23 mouse cellular contexts compared by ENCODE assay signal in genomic region chr12:36030660-36031363, GRCm38 (mm10). TPM values are rescaled to one million over a fixed set of nuclear protein-coding genes. Genes with fewer than 3 reads are reported as not detected.
DNase-seq lines count a peak whose midpoint lies in the region; ATAC-seq and TF ChIP-seq lines count a peak whose summit lies in the region.
"Had no signal": no experiment of that assay in that cellular context is flagged by ENCODE, and none has a peak within 500 bp of the region (broad histone marks: within the 10 kb centered on the region; RNA-seq: fewer than 3 reads in every experiment).

No protein-coding gene starts in this region.

- no peak overlapping the region for H3K4me2 ChIP-seq in liver, embryonic 16.5 days (ENCODE audit: low read depth, low read length)
- H3K4me2 ChIP-seq: heart, embryonic 12.5 days; kidney, embryonic 15.5 days; midbrain, embryonic 12.5 days; neural tube, embryonic 12.5 days had no signal

- no peaks in the 10 kb centered on the region for H3K36me3 ChIP-seq in liver, embryonic 16.5 days (ENCODE audit: control insufficient read depth, insufficient read depth)
- H3K36me3 ChIP-seq: heart, embryonic 12.5 days; midbrain, embryonic 12.5 days had no signal

- H3K4me3 ChIP-seq in left cerebral cortex, adult 2 months, result no peak overlapping the region
- peak overlapping the region; percentile 35; the same call in 1 of the 2 replicates for H3K4me3 ChIP-seq in brown adipose tissue, adult 24 weeks (ENCODE audit: insufficient read depth, low read depth, low read length)
- no peak overlapping the region for H3K4me3 ChIP-seq in liver, embryonic 16.5 days (ENCODE audit: low read depth, low read length)
- H3K4me3 ChIP-seq: embryonic facial prominence, embryonic 10.5 days; heart, embryonic 12.5 days; kidney, embryonic 15.5 days; midbrain, embryonic 12.5 days; neural tube, embryonic 12.5 days had no signal

- TF ChIP-seq CTCF in left cerebral cortex, adult 2 months (IDR thresholded peaks at IDR 0.05), result no peak

- DNase-seq in left cerebral cortex, adult 2 months (ENCODE audit: extremely low spot score in 1 of 2, low spot score in 2 of 2), result no peak
- no peak for DNase-seq in left cerebral cortex, postnatal 10 days (ENCODE audit: extremely low spot score in 1 of 2, low spot score in 2 of 2)
- peak; percentile 51 for DNase-seq in lung, postnatal 25 days (ENCODE audit: low spot score)
- DNase-seq in kidney, postnatal 36 days, result no peak
- no peak for DNase-seq in left cerebral cortex, postnatal 25 days (ENCODE audit: low spot score in 2 of 2)
- DNase-seq: adrenal gland, adult 8-10 months; cerebellum, postnatal 14 days; thymus, adult 18-20 months had no signal

- H3K27ac ChIP-seq in left cerebral cortex, adult 2 months, result peak overlapping the region; percentile 59
- peak overlapping the region; percentile 66 for H3K27ac ChIP-seq in brown adipose tissue, adult 24 weeks (replicated peaks; ENCODE audit: low read depth, low read length)
- no peak overlapping the region for H3K27ac ChIP-seq in liver, embryonic 16.5 days (ENCODE audit: low read length)
- H3K27ac ChIP-seq: embryonic facial prominence, embryonic 10.5 days; kidney, embryonic 15.5 days; midbrain, embryonic 12.5 days; neural tube, embryonic 12.5 days had no signal

- intact Hi-C loops in left cerebral cortex, adult 2 months (cut with DNase I), result no loop called here
- intact Hi-C loops in left cerebral cortex, postnatal 10 days (cut with DNase I), result no loop called here
- intact Hi-C loops in left cerebral cortex, postnatal 25 days (cut with DNase I), result no loop called here

- no peaks in the 10 kb centered on the region for H3K27me3 ChIP-seq in liver, embryonic 16.5 days (ENCODE audit: control insufficient read depth, insufficient read depth, low read depth, low read length)
- H3K27me3 ChIP-seq: heart, embryonic 12.5 days; kidney, embryonic 15.5 days; midbrain, embryonic 12.5 days; neural tube, embryonic 12.5 days had no signal

- WGBS in liver, embryonic 16.5 days (ENCODE audit: insufficient replicate concordance), result 68% methylated on average over 12 of the region's 12 CpGs

- peaks cover 15% of the 10 kb centered on the region for H3K4me1 ChIP-seq in brown adipose tissue, adult 24 weeks (ENCODE audit: control insufficient read depth, insufficient read depth, insufficient read length, low read length)
- H3K4me1 ChIP-seq in liver, embryonic 16.5 days (ENCODE audit: control insufficient read depth, low read depth, low read length), result peaks cover 4% of the 10 kb centered on the region
- H3K4me1 ChIP-seq: embryonic facial prominence, embryonic 10.5 days; midbrain, embryonic 12.5 days; neural tube, embryonic 12.5 days had no signal

- 0 out of 2 replicates have a peak, but pooled peaks have one; percentile 21 for ATAC-seq in liver, embryonic 16.5 days (ENCODE audit: low read depth)
- ATAC-seq in granulocyte monocyte progenitor cell, adult 5-6 weeks (replicated peaks; ENCODE audit: poor library complexity, severe bottlenecking), result no peak
- ATAC-seq: forebrain, embryonic 16.5 days; inflammation-experienced regulatory T-cells, adult 6 months had no signal

- no peaks in the 10 kb centered on the region for H3K9me3 ChIP-seq in liver, embryonic 16.5 days (replicated peaks; ENCODE audit: control insufficient read depth, low read length)
- H3K9me3 ChIP-seq: embryonic facial prominence, embryonic 10.5 days; heart, embryonic 12.5 days; kidney, embryonic 15.5 days had no signal

- no peak overlapping the region for H3K9ac ChIP-seq in liver, embryonic 16.5 days (ENCODE audit: low read depth, low read length)
- H3K9ac ChIP-seq: heart, embryonic 12.5 days; kidney, embryonic 15.5 days; midbrain, embryonic 12.5 days; neural tube, embryonic 12.5 days had no signal

RNA-seq across cellular contexts. Expression of gene Tspan13, which starts 11.5 kb away (rescaled TPM):
- total RNA-seq in left cerebral cortex, adult 2 months (2021), result 100 to 1,000 TPM; 197 to 200 TPM
- total RNA-seq in left cerebral cortex, postnatal 10 days (2021), result 100 to 1,000 TPM; 209 to 211 TPM
- polyA plus RNA-seq in brown adipose tissue, adult 24 weeks (2012; ENCODE audit: insufficient read depth, insufficient read length, missing spikeins), result 20.6 and 41.0 TPM in 2 replicates
- 16.6 and 16.8 TPM in 2 replicates for polyA plus RNA-seq in liver, embryonic 16.5 days (2015; fragmentation: Nextera tagmentation; extraction: Ambion mirVana)
- total RNA-seq in left cerebral cortex, postnatal 25 days (2021), result 100 to 1,000 TPM; 199 to 216 TPM
- total RNA-seq in granulocyte monocyte progenitor cell, adult 5-6 weeks (2014; fragmentation: Nextera tagmentation), result 14.9 and 18.8 TPM in 2 replicates
- 7.7 and 8.2 TPM in 2 replicates for total RNA-seq in granulocyte monocyte progenitor cell, adult 5-6 weeks (2017)

RNA-seq across cellular contexts. Expression of gene Agr2, which starts 38.1 kb away (rescaled TPM):
- not detected for total RNA-seq in left cerebral cortex, adult 2 months (2021)
- not detected for total RNA-seq in left cerebral cortex, postnatal 10 days (2021)
- not detected in 2 replicates for polyA plus RNA-seq in brown adipose tissue, adult 24 weeks (2012; ENCODE audit: insufficient read depth, insufficient read length, missing spikeins)
- 2.8 TPM in 1 of 2 replicates, not detected in the other for polyA plus RNA-seq in liver, embryonic 16.5 days (2015; fragmentation: Nextera tagmentation; extraction: Ambion mirVana)
- total RNA-seq in left cerebral cortex, postnatal 25 days (2021), result not detected
- not detected in 2 replicates for total RNA-seq in granulocyte monocyte progenitor cell, adult 5-6 weeks (2014; fragmentation: Nextera tagmentation)
- total RNA-seq in granulocyte monocyte progenitor cell, adult 5-6 weeks (2017), result not detected in 2 replicates
- total RNA-seq: adrenal gland, adult 8-10 months; ES-E14; gastrocnemius, adult 8-10 months; layer of hippocampus, adult 8-10 months; left cerebral cortex, adult 8-10 months had no signal
- polyA plus RNA-seq: embryonic facial prominence, embryonic 10.5 days; forebrain, embryonic 16.5 days; hindbrain, embryonic 11.5 days; inflammation-experienced regulatory T-cells, adult 6 months; midbrain, embryonic 12.5 days; neural tube, embryonic 12.5 days had no signal

Comparison
In these comparisons a context has a peak if more than half of its experiments do, and no peak if none do; other contexts are left out.
1. RNA of gene Tspan13, which starts 11.5 kb away (total RNA-seq): 199 to 216 TPM in left cerebral cortex, postnatal 25 days, 209 to 211 TPM in left cerebral cortex, postnatal 10 days and 197 to 200 TPM in left cerebral cortex, adult 2 months; 7.7 to 18.8 TPM in granulocyte monocyte progenitor cell, adult 5-6 weeks; every median in the first group is over 10 times any median in the second.